Mouse (Mus musculus) heart, postnatal 4 days (tissue): ENCODE measurements around the gene Slc2a10. TPM values are rescaled to one million over a fixed set of nuclear protein-coding genes. Genes with fewer than 3 reads are reported as not detected.

Experiments used
- DNase-seq: peaks from one replicate; pipeline ENCODE4 v3.0.0; 2021
- total RNA-seq, 2 experiments: library from RNA; stranded (reverse); gene quantifications; 2 replicates each; pipeline ENCODE4 v1.2.3; 2021

Slc2a10 gene
- total RNA-seq, 2 experiments from 2014 or later = 4.8 to 5.1 TPM

DNA sequence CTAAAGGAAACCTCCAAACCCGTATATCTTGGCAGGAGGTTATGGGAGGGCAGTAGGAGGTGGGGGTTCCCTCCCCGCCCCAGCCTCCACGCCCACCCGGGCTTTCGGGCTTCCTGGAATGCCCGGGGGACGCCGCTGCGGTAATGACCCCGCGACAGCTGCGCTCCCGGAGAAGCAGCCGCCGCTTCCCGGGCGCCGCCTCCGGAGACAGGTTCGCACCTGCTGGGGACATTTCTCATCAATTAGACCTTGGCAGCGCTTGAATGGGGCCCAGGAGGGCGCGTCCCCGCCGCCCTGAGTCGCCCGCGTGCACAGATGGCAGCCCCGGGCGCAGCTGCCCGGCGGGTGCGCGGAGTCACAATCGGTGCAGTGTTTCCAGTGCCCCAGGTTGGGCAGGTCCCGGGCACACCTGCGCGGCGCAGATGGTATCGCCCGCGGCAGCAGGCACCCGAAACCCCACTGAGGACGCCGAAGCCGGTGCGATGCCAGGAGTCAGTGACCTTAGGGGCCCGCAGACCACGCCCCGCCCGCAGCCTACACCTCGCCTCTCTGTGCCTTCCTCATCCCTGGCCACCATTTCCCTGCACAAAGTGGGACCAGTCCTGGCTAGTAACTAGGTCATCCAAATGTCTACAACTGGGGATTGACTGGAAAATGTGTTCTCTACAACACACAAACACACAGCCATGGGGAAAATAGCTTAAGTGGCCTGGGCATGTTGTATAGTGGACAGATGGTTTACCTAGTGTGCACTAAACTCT lies 59.9 kb downstream of the Slc2a10 start:
- peak; percentile 16 for DNase-seq

GRCm38 (mm10) chr2:165564101-165564500 lies 60.5 kb downstream of the Slc2a10 start:
- no peak for DNase-seq

- DNase-seq = no peak
These were observed 61.0 kb downstream of the Slc2a10 start for GRCm38 (mm10) chr2:165564620-165565019.

DNA sequence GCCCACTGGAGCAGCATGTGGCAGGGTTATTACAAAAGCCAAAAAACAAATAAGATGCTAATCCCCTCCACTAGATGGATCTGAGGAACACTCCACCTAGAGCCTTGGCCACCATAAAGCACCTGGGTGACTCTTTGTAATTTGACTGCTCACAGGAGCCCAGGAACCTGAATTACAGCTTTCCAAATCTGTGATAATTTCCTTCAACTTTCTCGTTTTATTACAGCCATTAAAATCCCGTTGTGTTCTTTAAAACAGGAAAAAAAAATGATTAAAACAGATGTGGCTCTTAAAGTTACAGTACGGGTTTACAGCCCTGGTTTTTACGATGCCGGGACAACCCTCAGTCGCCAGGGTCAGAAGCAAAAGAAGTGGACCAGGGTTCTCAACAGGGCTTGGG lies 63.3 kb downstream of the Slc2a10 start:
- no peak for DNase-seq

DNA sequence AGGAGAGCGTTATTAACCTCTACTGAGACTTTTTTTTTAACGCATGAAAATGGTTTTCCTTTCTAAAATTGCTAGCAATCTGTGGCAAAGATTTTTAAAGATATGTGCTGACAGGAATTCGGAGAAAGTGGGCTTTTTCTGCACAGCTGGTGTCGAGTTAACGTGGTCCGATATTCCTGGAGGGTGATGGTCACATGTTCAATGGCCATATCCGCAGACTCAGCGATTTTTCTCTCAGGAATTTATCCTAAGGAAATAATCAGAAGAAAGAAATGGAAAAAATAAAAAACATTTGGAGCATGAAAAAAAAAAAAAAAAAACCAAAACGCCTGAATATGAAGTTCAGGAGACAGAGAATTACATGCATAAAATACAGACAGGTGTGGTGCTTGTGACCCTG lies 64.2 kb downstream of the Slc2a10 start:
- DNase-seq = no peak

GRCm38 (mm10) chr2:165568911-165569310 lies 65.3 kb downstream of the Slc2a10 start:
- no peak for DNase-seq

Other genes starting within 250 kb of the Slc2a10 start
- gene Slc35c2, start 215.9 kb upstream of the Slc2a10 start, total RNA-seq = 10 to 100 TPM; 18.9 to 20.6 TPM
- 10 to 100 TPM; 29.5 to 35.5 TPM for gene Elmo2, start 177.3 kb upstream of the Slc2a10 start, total RNA-seq
- not detected for gene Zfp663, start 135.1 kb upstream of the Slc2a10 start, total RNA-seq
- 1 to 10 TPM; 4.0 to 4.6 TPM for gene Zfp334, start 115.5 kb upstream of the Slc2a10 start, total RNA-seq
- not detected for gene Ocstamp, start 103.4 kb upstream of the Slc2a10 start, total RNA-seq
- gene Slc13a3, start 30.6 kb upstream of the Slc2a10 start, total RNA-seq = under 1 TPM in 1 of 2 experiments, not detected in 1; 0.10 TPM
- 10 to 100 TPM; 10.4 to 12.2 TPM for gene Trp53rka, start 10.5 kb upstream of the Slc2a10 start, total RNA-seq
- 1 to 10 TPM; 1.5 to 2.7 TPM for gene Eya2, start 91.2 kb downstream of the Slc2a10 start, total RNA-seq